Mouse (Mus musculus) Muller cell, postnatal 12 days (primary cell): ENCODE results near the gene Cmtm2a.
"Not testable (repeated sequence)": the region's sequence is repeated elsewhere in the genome, so short reads cannot be mapped to it uniquely, and the experiment has no call there.

Experiments
- DNase-seq: peaks from one replicate; pipeline ENCODE4 v3.0.0-alpha.2; 2015; ENCODE audit errors: inconsistent ontology term

Gene Cmtm2a

DNA sequence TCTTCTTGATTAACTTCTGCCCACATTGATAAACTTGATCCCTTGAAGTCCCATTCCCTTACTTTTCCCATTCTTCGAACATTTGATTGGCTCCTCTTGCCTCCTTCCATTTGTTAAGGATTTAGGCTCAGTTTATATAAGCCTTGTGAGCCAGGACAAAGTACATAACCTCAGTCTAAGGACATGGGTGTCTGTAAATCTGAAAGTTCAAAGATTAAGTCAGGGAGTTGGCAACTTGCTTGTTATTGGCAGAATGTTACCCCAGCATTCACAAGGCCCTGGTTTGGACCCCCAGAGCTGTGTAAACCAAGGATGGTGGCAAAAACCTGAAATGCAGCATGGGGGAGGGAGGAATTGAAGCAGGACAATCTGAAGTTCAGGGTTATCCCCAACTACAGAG lies 1.4 kb upstream of the Cmtm2a start:
- DNase-seq: no peak

DNA sequence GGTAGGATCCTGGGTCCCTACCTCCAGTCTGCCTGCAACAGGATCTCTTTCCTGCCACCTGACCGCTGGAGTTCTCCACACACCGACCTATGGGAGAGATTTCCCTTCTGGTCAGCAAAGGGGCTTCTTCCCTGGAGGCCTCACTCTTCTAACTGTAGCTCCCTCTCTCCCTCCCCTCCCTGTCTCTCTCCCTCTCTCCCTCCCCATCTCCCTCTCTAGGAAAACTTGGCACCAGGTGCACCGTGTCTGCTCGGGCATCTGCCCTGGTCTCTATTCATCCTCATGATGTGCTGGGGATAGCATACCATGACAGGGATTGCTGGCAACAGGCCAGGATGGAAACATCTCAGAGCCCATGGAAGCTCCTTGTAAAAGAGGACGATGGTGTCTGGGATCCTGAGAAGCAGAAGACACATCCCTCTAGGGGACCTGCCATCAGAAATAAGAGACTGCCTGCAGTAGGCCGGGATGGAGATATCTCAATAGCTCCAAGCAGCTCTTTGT lies 24.0 kb downstream of the Cmtm2a start:
- DNase-seq: no peak

DNA sequence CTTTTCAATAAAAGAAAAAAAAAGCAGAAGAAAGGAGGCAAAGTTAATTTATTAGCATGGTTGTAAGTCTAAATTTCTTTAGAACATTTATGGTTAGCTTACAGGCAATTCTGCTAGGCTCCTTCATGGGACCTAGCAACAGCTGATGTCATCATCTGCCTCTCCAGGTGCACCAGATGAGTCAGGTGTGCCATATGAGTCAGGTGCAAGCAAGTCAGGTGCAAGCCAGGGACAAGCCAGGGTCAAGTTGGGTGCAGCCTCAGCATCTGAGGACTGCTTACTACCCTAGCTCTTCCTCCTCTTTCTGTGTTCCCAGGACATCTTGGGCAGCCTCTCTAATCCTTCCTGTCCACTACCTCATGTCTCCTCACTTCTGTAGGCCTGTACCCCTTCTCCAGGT lies 24.6 kb downstream of the Cmtm2a start:
- DNase-seq: no peak

DNA sequence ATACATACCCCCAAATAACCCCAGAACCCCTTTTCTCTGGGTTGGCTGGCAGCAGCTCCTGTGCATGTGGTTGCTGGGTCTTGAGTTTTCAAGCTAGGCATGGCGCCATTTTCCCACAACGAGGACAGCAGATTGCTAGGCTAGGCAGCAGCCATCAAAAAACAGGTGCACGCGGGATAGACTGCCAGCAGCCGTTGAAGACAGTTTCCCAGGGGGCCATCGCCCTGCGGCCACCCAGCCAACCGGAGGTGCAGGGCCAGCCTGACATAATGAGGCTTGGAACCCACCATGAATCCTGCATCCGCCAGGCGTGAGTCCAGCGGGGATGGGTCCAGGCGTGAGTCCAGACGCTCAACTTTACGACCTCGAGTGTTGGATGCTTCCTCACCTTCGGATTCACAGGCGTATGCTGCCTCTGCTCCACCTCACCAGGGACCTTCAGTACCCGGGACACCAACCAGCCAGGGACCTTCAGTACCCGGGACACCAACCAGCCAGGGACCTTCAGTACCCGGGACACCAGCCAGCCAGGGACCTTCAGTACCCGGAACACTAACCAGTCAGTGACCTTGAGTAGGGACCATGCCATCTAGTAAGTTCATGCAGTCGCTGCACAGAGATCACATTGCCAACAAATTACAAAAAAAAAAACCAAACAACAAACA lies 28.6 kb downstream of the Cmtm2a start:
- DNase-seq: not testable (repeated sequence)

DNA sequence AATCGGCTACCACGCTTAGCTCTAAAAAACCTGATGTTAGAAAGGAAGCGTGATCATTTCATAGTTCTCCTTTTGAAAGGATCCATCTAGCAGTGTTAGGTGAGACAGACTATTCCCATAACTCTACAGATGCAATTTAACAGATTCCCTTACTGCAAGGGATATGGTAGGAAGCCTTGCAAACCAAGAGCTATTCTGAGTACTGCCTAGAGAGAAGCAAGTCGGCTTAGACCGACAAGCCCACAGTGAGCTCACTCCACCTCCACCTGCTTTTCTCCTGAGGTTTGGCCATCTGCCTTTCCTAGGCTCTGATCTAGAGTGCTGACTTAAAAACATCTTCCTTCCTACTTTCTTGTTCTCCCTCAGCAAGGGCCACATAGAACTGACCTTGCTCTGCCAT lies 31.2 kb downstream of the Cmtm2a start:
- DNase-seq: not testable (repeated sequence)

DNA sequence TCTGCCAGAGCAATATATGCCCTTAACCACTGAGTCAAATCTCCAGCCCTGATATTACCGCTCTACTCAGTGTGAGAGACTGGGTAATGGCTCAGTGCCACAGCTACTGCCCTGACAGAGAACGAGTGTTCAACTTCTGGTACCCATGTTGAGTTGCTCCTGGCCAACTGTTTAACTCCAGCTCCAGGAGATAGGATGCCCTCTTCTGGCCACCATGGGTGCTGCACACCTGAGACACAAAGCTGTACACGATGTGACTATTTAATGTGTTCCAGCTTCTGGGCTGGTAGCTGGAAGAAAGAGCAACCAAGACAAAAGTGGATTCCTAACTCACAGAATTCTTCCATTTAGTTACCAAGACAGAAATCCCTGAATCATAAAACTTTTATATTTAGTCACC lies 40.0 kb downstream of the Cmtm2a start:
- DNase-seq: no peak

DNA sequence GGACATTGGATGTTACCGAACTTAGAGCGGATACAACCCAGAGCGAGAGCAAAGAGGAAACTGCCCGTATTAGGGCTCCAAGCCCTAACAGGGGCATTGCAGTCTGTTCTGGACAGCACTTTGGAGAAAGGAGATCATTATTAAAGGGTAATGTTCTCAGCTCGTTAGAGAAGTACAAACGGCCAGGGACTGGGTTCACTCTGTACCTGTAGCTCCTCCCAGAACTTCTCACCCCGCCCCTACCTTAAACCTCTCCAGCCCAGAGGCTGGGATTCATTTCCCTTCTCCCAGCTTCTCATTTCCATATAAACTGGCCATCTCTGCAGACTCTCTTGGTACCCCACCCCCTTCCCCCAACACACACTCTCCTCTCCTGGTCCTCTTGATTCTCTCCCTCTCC lies 41.5 kb downstream of the Cmtm2a start:
- no peak for DNase-seq

DNA sequence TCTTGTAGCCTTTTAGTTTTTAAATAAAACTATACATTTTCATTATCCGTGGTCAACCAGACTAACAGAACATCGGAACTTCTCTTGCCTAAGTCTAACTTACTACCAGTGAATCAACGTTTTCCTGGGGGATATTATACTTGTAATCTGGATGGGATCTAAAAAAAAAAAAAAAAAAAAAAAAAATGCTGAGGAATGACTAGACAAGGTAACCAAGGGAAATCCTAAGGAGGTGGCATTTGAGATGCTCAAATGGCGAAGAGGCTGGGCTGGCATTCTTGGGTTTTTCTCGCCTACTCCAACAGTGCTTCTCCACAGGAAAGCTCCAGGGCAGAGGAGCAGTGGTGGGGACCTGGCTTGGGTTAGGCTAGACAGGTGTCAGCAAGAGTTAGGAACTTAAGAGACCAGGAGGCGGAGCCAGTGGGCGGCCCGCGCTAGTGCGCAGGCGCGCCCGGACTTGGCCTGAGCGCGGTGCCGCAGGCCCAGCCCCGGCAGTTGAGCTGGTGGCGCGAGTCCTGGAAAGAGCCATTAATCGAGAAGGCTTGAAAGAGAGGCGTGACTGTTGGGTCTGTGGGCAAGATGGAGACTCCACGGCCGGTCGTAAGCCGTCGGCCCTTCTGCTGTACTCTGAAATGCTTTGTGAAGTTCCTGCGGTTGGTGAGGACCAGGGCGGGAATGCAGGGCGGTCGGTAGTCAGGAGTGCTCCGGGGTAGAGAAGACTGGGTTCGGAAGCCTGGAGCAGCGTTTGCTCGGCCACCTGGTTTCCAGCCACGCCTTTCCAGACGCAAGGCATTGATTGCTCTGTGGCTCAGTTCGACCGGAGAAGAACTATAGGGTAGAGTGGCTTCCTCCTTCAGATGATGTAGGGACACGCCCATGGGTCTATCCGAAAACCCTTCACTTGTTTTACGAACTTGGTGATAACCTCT lies 42.3 kb downstream of the Cmtm2a start, which contains the start of gene Cklf:
Gene Cklf (plus strand): TSS at position 423 of the 929 bp plus-strand sequence.
- DNase-seq: peak; percentile 95

DNA sequence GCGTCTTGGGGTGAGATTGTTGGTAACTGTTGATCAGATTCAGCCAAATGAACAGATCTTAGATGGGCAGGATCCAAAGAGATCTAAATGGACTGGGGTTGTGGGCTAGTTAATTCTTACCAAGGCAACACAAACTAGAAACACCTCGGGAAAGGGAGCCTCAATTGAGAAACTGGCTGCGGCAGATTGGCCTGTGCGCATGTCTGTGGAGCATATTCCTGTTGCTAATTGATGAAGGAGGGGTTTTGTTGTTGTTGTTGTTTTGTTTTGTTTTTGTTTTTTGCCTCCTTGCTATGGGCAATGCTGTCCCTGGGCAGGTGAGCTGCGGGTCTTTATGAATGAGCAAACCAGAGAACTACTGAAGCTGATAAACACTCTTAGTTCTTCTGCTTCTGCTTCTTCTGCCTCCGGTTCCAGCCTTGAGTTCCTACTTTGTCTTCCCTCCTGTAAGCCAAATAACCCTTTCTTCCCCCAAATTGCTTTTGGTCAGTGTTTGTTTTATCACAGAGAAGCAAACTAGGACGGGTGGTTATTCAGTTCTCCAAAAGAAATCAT lies 43.5 kb downstream of the Cmtm2a start:
- no peak for DNase-seq

DNA sequence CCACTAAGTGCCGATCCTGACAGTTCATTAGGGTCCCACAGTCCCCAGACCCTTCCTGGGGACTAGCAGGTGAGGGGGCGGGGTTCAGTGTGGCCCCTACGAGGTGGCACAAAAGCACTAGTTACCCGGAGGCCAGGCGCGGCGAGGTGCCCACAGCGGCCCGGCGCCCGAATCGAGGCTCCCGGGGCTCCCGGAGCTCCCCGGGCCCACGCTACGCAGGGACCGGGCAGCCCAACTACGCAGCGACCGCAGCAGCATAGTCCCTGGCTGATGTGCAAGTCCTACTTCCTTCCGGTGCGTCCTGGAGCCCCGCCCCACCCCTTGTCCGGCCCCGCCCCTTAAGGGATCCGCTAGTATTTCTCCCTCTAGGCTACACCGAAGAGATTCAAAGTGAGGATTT lies 44.7 kb downstream of the Cmtm2a start, which contains the start of gene Tk2:
Gene Tk2 (minus strand): TSS at position 283 of the 400 bp plus-strand sequence.
- DNase-seq: peak; percentile 87

DNA sequence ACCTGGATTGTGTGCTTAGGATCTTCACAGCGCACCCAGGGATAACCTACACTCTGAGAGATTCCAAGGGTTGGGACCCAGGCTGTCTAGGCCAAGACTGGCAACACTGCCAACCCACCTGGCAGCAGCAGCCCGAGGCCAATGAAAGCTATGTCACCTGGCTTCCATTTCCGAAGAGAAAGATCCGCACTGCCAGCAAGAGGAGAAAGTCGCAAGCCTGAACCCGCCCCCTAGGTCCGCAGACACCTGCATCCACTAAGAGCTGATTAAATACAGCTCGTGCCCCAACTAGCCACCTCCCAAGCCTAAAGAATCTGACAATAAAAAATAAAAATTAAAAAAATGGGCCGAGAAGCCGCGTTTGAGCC lies 45.1 kb downstream of the Cmtm2a start:
- DNase-seq: peak; percentile 3

DNA sequence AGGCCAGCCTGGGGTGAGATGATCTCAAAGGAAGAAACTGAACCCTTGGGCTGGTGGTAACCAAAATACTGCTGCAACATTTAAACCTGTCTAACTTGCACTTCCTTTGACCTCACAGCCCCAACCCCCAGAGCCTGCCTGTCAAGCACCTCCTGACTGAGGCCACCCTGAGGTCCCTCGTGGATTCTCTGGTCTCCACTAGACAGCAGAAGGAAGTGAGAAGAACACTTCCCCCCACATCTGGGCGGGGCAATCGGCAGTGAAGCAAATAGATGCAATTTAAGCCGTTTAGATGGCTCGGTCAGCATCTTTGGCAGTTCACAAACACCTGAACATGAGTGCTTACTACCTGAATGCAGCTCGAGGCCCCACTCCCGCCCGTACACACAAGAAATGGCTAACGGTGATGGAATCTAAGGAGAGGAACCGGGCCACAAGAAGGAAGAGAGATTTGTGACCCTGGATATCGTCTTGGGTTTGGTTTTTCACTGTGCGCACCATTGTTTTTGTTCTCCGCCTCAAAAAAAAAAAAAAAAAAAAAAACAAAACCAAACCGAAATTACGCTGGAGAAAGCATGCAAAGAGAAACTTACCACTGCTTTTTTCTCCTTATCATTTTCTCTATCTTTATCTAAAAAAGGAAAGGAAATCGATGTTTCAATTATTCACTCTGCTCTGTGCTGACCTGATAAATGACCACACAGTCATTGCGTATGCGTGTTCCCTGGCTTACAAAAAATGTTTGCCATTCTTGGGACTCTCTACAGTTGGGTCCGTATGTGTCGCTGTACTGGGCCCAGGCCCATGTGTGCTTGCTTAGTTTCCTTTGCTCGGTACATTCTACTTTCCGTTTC lies 45.7 kb downstream of the Cmtm2a start:
- DNase-seq: no peak

DNA sequence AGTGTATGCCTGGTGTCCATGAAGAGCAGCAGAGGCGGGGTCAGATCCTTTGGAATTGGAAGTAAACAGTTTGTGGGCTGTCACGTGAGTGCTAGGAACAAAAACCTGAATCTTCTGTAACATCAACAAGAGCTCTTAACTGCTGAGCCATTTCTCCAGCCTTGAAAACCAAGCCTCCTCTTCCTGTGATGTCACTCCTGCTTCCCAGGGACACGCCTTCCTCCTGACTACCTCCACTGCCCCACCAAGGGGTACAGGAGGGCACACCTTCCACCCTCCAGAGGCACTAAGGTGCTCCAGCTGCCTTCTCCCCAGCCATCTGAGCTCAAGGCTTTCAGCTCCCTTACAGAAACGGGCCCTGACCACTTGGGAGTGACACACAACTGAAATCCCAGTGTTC lies 46.4 kb downstream of the Cmtm2a start:
- DNase-seq: no peak

DNA sequence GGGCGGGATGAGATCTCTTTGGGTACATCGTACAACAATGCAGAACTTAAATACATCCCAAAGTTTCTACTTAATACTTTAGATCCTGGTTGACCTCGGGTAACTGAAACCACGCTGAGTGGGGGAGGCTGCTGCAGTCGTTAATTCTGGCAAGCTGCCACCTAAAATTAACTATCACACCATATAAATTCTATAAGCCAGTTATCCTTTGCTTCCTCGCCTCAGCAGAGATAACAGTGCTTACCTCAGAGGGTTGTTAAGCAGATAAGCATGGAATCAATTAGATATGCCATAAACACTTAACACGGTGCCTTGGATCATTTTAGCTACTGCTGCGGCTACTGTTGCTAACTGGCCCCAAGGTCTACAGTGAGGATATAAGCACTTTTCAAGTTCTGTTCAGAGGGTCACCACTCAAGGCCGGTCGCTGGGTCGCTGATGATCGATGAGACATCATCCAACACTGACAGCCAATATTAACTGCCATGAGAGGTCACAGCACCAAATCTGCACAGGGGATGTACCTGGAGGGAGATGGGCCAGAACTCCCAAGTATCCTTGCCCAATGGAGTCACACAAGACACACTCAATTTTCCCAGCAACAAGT lies 50.8 kb downstream of the Cmtm2a start:
- no peak for DNase-seq

DNA sequence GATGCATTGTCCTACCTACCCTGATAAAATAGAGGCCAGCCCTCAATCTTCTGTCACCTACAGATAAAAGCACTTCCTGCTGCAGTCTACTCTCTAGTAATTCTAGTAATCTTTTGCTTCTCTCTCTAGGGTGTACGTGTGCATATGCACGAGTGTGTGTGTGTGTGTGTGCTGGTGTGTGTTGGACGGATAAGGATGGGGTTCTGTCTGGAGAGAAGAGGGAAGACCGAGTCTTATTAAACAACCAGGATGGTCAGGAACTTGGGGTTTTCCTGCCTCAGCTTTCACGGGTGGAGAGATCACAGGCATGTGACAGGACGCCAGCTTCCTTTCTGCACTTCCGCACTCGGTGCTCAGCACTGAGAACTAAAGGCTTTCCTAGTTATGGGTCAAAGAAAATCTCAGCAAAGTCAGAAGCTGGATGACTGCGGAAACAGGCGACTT lies 53.5 kb downstream of the Cmtm2a start:
- no peak for DNase-seq

DNA sequence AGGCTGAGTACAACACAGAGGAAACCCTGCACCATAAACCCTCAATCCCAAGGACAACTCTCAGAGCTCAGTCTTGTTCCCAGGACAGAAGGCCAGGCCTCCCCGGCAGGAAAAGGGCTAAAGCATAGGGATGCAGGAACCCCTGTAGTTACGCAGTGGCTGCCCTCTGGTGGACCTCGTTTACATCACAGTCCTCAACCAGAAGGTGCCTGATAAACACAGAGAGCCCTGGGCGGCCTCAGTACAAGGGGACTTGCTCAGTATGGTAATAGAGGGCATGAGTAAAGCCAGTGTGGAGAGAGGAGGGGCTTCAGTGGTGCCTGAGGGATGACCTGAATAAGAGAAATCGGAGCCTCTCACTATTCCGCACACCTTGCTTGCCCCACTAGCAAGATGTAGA lies 58.4 kb downstream of the Cmtm2a start:
- no peak for DNase-seq

DNA sequence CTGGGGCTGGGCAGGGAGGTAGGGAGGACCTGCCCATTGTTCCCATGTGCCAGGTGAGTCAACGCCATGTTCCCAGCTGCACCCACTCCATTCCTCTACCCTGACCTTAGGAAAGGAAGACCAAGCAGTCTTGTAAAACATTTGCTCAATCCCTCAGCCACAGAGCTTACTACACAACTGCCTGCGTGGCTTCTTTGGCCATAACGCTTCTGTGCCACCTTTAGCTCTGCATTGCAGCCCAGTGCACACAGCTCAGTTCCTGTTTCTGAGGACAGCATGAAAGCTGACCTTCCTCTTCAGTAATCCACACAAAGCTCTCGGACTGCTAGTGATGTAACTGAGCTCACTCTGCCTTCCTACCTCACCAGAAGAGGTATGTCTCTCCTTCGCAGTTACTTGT lies 60.1 kb downstream of the Cmtm2a start:
- DNase-seq: no peak

DNA sequence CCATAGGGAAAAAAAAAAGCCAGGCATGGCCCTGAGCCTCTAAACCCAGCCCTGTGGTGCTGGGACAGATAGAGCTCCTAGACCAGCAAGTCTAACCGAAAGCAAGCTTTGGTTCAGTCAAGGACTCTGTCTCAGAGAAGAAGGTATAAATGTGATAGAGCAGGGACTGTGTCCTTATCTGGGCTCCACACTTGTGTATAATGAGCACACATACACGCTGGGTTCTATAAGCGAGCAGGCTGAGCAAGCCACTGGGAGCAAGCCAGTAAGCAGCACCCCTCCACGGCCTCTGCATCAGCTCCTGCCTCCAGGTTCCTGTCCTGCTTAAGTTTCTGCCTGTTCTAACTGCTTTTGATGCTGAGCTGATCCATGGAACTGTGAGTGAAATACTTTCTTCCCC lies 60.9 kb downstream of the Cmtm2a start:
- DNase-seq: no peak
